Mouse (Mus musculus) embryonic facial prominence, embryonic 14.5 days (tissue): ENCODE data around the gene Ttll1. TPM values are rescaled to one million over a fixed set of nuclear protein-coding genes. Genes with fewer than 3 reads are reported as not detected.
A peak's percentile ranks its signal among the peaks of the same experiment; 100 is the strongest.
"Not testable (repeated sequence)": the region's sequence is repeated elsewhere in the genome, so short reads cannot be mapped to it uniquely, and the experiment has no call there.

ENCODE experiments used
- ATAC-seq: fragments of 200-750 bp; cut with Nextera tagmentation; 2 replicates; pipeline ENCODE4 v1.8.0; 2017; ENCODE audit warnings: low read depth, moderate number of reproducible peaks, moderate TSS enrichment
- DNase-seq: peaks from one replicate; pipeline ENCODE4 v3.0.0-alpha.2; 2015; ENCODE audit warnings: low spot score
- H3K27ac ChIP-seq: fragments of 300-500 bp; sonication (generic); replicated peaks from 2 replicates; pipeline ENCODE4 v1.5.1; 2014; ENCODE audit warnings: low read depth, mild to moderate bottlenecking, low read length, moderate library complexity
- H3K27me3 ChIP-seq: fragments of 300-500 bp; sonication (generic); replicated peaks from 2 replicates; pipeline ENCODE4 v1.6.1; 2014; ENCODE audit warnings: low read length; ENCODE audit not compliant: control insufficient read depth, insufficient read depth
- H3K36me3 ChIP-seq: fragments of 300-500 bp; sonication (generic); 2 replicates; pipeline ENCODE4 v1.6.1; 2014; ENCODE audit warnings: low read length, mixed read lengths; ENCODE audit not compliant: control insufficient read depth, insufficient read depth
- H3K4me1 ChIP-seq: fragments of 300-500 bp; sonication (generic); 2 replicates; pipeline ENCODE4 v1.6.1; 2014; ENCODE audit warnings: antibody characterized with exemption, low read length; ENCODE audit not compliant: control insufficient read depth, insufficient read depth
- H3K4me2 ChIP-seq: fragments of 300-500 bp; sonication (generic); 2 replicates; pipeline ENCODE4 v1.6.1; 2014; ENCODE audit warnings: low read depth, mild to moderate bottlenecking, low read length, moderate library complexity, mixed read lengths
- H3K4me3 ChIP-seq: fragments of 300-500 bp; sonication (generic); 2 replicates; pipeline ENCODE4 v1.5.1; 2014; ENCODE audit warnings: low read depth, mild to moderate bottlenecking, low read length
- H3K9ac ChIP-seq: fragments of 300-500 bp; sonication (generic); 2 replicates; pipeline ENCODE4 v1.6.1; 2014; ENCODE audit warnings: low read depth, mild to moderate bottlenecking, low read length, moderate library complexity, mixed read lengths
- H3K9me3 ChIP-seq: fragments of 300-500 bp; sonication (generic); 2 replicates; pipeline ENCODE4 v1.6.1; 2016; ENCODE audit warnings: low read length; ENCODE audit not compliant: control insufficient read depth
- WGBS: fragments of 180-500 bp; shearing (Covaris S2); extraction: QIAGEN DNeasy Blood & Tissue Kit; methylation state at CpG from one replicate; pipeline ENCODE4 v1.1.7; 2014; 5-methylcytosine and 5-hydroxymethylcytosine counted together
- polyA plus RNA-seq: library from polyadenylated mRNA; unstranded; fragments of >200 nt; fragmentation: Nextera tagmentation; extraction: Ambion mirVana; gene quantifications from 2 replicates; pipeline ENCODE4 v1.2.1, GENCODE M21; 2014

The Ttll1 gene
- polyA plus RNA-seq, 1 experiment from 2014 or later: 9.4 TPM

- WGBS: 33% methylated on average over 19 of the region's 20 CpGs
- peak; percentile 71; the same call in 1 of the 2 replicates for ATAC-seq
- H3K4me3 ChIP-seq: no peak overlapping the region
- DNase-seq: peak; percentile 84
- H3K27me3 ChIP-seq: no peaks in the 10 kb centered on the region
- H3K9me3 ChIP-seq: no peaks in the 10 kb centered on the region
- no peak overlapping the region for H3K27ac ChIP-seq
- H3K4me1 ChIP-seq: no peaks in the 10 kb centered on the region
- H3K9ac ChIP-seq: peak overlapping the region; percentile 39; the same call in 1 of the 2 replicates
- H3K4me2 ChIP-seq: peak overlapping the region; percentile 17; the same call in 1 of the 2 replicates
- H3K36me3 ChIP-seq: no peaks in the 10 kb centered on the region
These were observed 7.7 kb upstream of the Ttll1 start for GRCm38 (mm10) chr15:83518215-83519048.

GRCm38 (mm10) chr15:83515018-83515417 lies 4.3 kb upstream of the Ttll1 start:
- DNase-seq (no peak), ATAC-seq (no peak)
- Histone ChIP-seq H3K27ac (no peak overlapping the region), H3K27me3 (no peaks in the 10 kb centered on the region), H3K36me3 (no peaks in the 10 kb centered on the region), H3K4me2 (no peak overlapping the region), H3K4me1 (peaks cover 3% of the 10 kb centered on the region), H3K9ac (no peak overlapping the region), H3K9me3 (no peaks in the 10 kb centered on the region), H3K4me3 (no peak overlapping the region)
- WGBS: 64% methylated on average over 5 of the region's 5 CpGs

GRCm38 (mm10) chr15:83512489-83513281 lies 2.0 kb upstream of the Ttll1 start:
- H3K9me3 ChIP-seq: no peaks in the 10 kb centered on the region
- no peaks in the 10 kb centered on the region for H3K36me3 ChIP-seq
- no peak overlapping the region for H3K27ac ChIP-seq
- H3K9ac ChIP-seq: no peak overlapping the region
- DNase-seq: no peak
- H3K4me1 ChIP-seq: peaks cover 4% of the 10 kb centered on the region
- no peak for ATAC-seq
- H3K27me3 ChIP-seq: no peaks in the 10 kb centered on the region
- no peak overlapping the region for H3K4me3 ChIP-seq
- WGBS: 73% methylated on average over 13 of the region's 13 CpGs
- H3K4me2 ChIP-seq: no peak overlapping the region

- Histone ChIP-seq H3K4me3 (peak overlapping the region; percentile 66), H3K27me3 (no peaks in the 10 kb centered on the region), H3K36me3 (no peaks in the 10 kb centered on the region), H3K9ac (peak overlapping the region; percentile 64), H3K4me1 (peaks cover 4% of the 10 kb centered on the region), H3K4me2 (peak overlapping the region; percentile 96), H3K27ac (peak overlapping the region; percentile 58; the same call in 1 of the 2 replicates), H3K9me3 (no peaks in the 10 kb centered on the region)
- 27% methylated on average over 17 of the region's 17 CpGs for WGBS
- ATAC-seq: peak; percentile 76
- DNase-seq: no peak
These were observed 516 bp downstream of the Ttll1 start for GRCm38 (mm10) chr15:83509950-83510804.

- not testable (repeated sequence) for H3K4me2 ChIP-seq, H3K9ac ChIP-seq, H3K9me3 ChIP-seq, ATAC-seq, DNase-seq, H3K4me1 ChIP-seq, H3K27me3 ChIP-seq, H3K27ac ChIP-seq, H3K4me3 ChIP-seq
- WGBS: 81% methylated on average over 6 of the region's 6 CpGs
- H3K36me3 ChIP-seq: 0 out of 2 replicates have a peak, but pooled peaks cover 24% of the 10 kb centered on the region
These were observed 9.2 kb downstream of the Ttll1 start for GRCm38 (mm10) chr15:83501483-83501882.

GRCm38 (mm10) chr15:83500352-83500751 lies 10.3 kb downstream of the Ttll1 start:
- Histone ChIP-seq H3K36me3 (peaks cover 35% of the 10 kb centered on the region; the same call in 1 of the 2 replicates), H3K4me2 (no peak overlapping the region), H3K9me3 (no peaks in the 10 kb centered on the region), H3K27ac (no peak overlapping the region), H3K9ac (no peak overlapping the region), H3K4me3 (no peak overlapping the region), H3K27me3 (no peaks in the 10 kb centered on the region), H3K4me1 (no peaks in the 10 kb centered on the region)
- no peak for ATAC-seq
- no peak for DNase-seq
- WGBS: 54% methylated on average over 3 of the region's 3 CpGs

GRCm38 (mm10) chr15:83499211-83499755 lies 11.4 kb downstream of the Ttll1 start:
- ATAC-seq (no peak), DNase-seq (no peak)
- Histone ChIP-seq H3K4me1 (no peaks in the 10 kb centered on the region), H3K36me3 (peaks cover 44% of the 10 kb centered on the region; the same call in 1 of the 2 replicates), H3K4me3 (no peak overlapping the region), H3K4me2 (no peak overlapping the region), H3K9ac (no peak overlapping the region), H3K27ac (no peak overlapping the region), H3K9me3 (no peaks in the 10 kb centered on the region), H3K27me3 (no peaks in the 10 kb centered on the region)
- 95% methylated on average over 10 of the region's 10 CpGs for WGBS

- Histone ChIP-seq H3K4me3 (no peak overlapping the region), H3K9me3 (no peaks in the 10 kb centered on the region), H3K36me3 (peaks cover 54% of the 10 kb centered on the region; the same call in 1 of the 2 replicates), H3K4me1 (no peaks in the 10 kb centered on the region), H3K27ac (no peak overlapping the region), H3K27me3 (no peaks in the 10 kb centered on the region), H3K4me2 (no peak overlapping the region), H3K9ac (no peak overlapping the region)
- DNase-seq: no peak
- no peak for ATAC-seq
- WGBS: 95% methylated on average over 6 of the region's 6 CpGs
These were observed 13.4 kb downstream of the Ttll1 start for GRCm38 (mm10) chr15:83497299-83497698.
